Mouse (Mus musculus) heart, adult 2 months (tissue): ENCODE results near the gene Cpxm1.

Experiments used
- CTCF ChIP-seq: fragments of 200-600 bp; IDR thresholded peaks from 2 replicates; pipeline ENCODE4 v1.8.1; 2022; ENCODE audit warnings: antibody characterized with exemption, mild to moderate bottlenecking, moderate library complexity
- EP300 ChIP-seq: fragments of 200-500 bp; IDR thresholded peaks from 2 replicates; pipeline ENCODE4 v1.6.1; 2011; ENCODE audit warnings: low read depth, low read length, control low read depth; ENCODE audit not compliant: insufficient read depth

GRCm38 (mm10) chr2:130439840-130440480 lies 42.6 kb upstream of the Cpxm1 start:
- TF ChIP-seq EP300 (no peak), CTCF (no peak)
